Mouse (Mus musculus) thymus, postnatal 0 days (tissue): ENCODE measurements at regions not wholly inside any gene's neighbourhood (a gene's known extent, or its start where the extent isn't known, plus 50 kb on each side); places are given as distances from the start of the nearest gene placed in this dataset.
"Not testable (repeated sequence)": the region's sequence is repeated elsewhere in the genome, so short reads cannot be mapped to it uniquely, and the experiment has no call there.

Source experiments
- DNase-seq: peaks from one replicate; pipeline ENCODE4 v3.0.0-alpha.2; 2015; ENCODE audit warnings: low spot score

DNA sequence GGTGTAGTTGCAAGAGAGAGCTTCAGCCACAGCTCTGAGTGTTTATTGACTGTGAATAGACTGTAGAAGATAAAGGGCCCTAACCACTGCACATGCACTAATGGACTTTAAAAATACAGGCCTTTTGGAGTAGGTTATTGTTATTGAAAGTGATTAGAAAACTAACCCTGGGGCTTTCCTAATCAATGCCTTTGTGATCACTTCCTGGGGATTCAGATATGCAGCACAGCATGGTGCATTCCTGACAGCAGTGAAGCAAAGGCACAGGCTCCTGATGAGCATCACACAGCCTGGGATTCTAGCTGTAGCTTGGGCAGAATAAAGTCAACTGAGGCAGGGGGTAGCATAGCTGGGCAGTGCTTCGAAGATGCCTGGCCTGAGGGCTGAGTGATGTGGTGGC, 87.3 kb downstream of the Gm11077 start:
- no peak for DNase-seq

GRCm38 (mm10) chr6:140816831-140817230, 87.7 kb downstream of the Gm11077 start:
- DNase-seq: peak; percentile 57

- DNase-seq: peak; percentile 65
Measured at GRCm38 (mm10) chr6:140819451-140819878, 90.4 kb downstream of the Gm11077 start.

DNA sequence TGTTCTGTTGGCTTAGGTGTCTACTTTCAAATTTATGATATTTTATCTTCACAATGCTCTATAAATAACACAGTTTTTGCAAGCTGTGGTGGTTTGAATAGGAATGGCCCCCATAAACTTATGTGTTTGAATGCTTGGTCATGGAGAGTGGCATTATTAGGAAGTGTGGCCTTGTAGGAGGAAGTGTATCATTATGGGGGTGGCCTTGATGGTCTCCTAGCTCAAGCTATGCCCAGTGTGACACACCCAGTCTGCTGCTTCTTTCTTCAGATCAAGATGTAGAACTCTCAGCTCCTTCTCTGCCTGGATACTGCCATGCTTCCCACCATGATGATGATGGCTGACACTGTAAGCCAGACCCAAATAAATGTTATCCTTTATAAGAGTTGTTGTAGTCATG, 97.4 kb downstream of the Gm11077 start:
- DNase-seq: no peak

DNA sequence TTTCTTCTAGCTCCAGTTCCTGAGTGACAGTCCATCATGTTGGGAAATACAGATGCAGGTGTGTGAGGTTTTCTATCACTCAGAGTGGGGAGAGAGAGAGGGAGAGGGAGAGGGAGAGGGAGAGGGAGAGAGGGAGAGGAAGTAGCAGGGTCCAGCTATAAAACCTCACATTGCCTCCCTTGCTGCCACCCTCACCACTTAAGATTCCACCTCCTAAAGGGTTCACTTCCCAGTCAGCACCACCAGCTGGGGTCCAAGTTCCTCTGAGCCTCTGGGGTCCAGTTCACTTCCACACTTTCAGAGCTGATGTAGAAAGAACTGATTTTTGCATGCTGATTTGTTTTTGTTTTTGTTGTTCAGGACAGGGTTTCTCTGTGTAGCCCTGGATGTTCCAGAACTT, 98.6 kb downstream of the Gm11077 start:
- DNase-seq: no peak

DNA sequence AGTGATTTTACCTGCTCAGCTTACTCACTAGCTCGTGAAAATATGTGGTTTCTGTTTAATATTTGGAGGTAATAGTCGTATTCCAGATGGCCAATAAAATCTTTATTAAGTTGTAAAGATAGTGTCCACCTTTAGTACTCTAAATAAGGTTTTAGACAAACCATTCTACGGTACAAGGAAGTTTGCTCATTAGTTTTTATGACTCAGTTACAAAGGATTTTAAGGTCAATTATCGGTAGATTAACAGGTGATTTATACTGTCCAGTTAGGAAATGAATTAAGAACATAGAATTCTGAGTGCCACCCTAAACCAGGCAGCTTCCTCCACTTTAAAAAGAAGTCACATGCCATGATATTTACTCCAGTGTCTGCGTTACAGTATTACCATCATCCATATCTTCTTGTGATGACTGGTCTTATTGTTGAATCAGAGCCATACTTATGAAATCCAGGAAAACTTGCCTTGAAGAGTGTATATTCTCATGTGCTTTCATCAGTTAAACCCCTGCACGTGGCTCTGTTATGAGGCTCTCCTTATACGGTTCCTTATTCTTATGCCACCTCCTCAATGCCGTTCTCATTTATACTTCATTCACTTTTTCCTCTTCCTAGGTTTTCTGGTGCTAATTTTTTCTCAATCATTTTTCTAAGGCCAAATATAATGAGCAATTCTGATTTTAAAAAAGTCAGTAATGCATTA, 114.4 kb downstream of the Gm11077 start:
- DNase-seq: no peak

- no peak for DNase-seq
Measured at GRCm38 (mm10) chr6:140847165-140847564, 118.1 kb downstream of the Gm11077 start.

DNA sequence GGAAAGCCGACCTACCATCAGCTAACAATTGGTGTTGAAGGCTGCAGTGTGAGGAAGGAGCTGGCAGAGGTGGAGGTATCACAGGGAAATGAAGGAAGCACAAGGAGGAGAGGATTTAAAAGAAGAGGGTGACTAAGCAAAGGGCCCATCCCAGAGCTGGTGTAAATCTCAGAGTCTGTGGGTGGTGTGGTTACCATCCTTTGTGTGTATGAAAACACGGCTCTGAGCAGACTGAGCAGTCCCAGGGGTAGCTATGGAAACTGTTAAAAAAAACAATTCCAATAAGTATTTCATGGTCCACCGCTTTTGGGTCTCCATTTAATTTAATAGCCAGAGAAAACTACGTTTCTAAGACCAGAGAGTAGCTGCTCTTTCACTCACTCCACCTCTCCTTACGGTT, 123.3 kb downstream of the Gm11077 start:
- DNase-seq: no peak

GRCm38 (mm10) chr6:140853508-140853907, 124.4 kb downstream of the Gm11077 start:
- DNase-seq: peak; percentile 38

DNA sequence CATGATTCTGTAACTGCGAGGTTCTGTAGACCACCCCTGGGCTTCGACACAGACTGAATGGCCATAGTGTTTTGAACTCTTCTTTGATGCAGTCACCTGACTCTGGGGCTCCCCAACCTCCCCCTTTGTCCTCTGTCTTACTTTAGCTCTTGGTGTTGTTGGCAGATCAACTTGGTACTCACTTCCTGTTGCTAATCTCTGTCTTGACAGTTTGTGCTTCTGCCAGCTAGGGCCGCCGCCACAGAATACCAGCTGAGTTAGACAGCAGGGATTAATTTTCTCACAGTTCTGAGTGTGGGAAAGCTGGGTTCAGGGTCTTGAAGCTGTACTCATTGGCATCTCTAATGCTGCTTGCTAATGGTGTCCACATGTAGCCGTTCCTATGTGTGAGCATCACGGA, 125.6 kb downstream of the Gm11077 start:
- DNase-seq: no peak

DNA sequence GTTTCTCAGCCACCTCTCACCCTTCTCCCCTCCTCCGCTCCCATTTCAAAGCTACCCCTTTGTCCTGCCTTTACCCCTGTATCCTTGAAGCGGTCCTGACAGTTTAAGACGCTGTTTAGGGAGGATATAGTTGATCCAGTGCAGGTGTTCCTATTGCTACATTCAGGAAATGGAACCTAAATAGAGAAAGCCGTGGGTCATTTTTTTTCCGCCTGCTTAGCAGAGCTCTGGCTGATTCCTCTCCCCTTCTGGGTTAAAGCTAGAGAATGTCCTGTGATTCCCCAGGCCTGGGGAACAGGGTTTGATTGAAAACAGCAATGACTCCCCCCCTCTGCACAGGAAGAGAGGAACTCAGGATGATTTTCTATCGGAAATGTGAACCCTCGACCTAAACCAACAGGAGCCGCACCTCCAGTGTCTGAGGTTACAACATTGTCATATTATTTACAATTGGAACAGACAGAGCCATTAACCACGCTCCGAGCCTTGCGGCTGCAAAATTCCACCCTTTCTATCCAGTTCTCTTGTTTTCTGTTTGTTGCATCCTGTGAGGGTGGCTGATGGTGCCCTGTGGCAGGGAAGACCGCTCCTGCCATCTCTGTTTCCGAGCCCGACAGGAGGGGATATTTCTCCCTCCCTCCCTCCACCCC, 127.5 kb downstream of the Gm11077 start:
- DNase-seq: no peak

- DNase-seq: no peak
Measured at GRCm38 (mm10) chr6:140857118-140857746, 128.1 kb downstream of the Gm11077 start.

DNA sequence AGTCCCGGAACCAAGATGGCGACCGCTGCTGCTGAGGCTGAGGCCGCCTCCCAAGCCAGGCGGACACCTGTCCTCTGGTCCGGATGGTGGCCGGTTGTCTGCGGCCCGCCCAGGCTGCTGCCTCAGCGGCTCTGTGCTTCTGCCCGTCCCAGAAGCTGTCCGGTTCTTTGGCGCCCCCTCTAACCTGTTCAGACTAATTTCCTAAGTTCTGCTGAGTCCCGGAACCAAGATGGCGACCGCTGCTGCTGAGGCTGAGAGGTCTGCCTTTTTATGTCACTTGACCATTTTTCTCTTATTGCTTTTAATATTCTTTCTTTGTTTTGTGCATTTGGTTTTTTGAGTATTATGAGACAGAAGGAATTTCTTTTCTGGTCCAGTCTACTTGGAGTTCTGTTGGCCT, 140.4 kb downstream of the Gm11077 start:
- DNase-seq: not testable (repeated sequence)

DNA sequence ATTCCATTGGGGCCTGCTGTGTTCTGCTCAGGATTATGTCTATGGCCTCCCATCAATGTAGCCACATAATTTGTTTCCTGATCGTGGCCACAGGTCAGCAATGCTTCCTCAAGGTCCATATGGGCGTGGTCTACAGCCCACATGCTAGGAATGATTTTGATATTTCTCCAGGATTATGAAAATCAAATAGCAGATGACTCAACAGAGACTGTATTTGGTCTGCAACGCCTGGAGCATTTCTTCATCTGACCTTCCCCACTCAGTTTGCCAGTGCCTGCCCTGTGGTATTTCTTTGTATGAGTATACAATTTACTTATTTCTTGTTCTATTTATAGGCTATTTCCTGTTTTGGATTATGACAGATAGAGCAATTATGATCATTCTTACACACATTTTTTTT, 145.7 kb downstream of the Gm11077 start:
- DNase-seq: no peak

GRCm38 (mm10) chr6:140883651-140884050, 154.6 kb downstream of the Gm11077 start:
- DNase-seq: no peak

DNA sequence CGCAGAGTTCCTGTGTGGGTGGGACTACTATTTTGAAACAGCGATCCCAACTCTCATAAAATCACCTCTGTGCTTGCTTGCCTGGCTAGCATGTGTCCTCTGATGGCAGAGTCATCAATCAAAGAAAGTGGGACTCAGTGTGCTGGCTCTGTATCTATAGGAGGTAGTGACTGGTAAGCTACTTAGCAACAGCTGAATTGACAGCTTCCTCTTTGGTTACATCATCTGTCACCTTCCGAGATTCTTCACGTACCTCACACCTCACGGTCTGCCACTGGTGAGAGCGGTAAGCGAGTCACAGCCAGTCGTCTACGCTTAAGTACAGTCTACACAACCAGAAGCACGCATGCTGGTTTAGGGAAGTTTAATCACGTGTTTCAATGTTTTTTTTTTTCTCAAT, 159.5 kb downstream of the Gm11077 start:
- no peak for DNase-seq

DNA sequence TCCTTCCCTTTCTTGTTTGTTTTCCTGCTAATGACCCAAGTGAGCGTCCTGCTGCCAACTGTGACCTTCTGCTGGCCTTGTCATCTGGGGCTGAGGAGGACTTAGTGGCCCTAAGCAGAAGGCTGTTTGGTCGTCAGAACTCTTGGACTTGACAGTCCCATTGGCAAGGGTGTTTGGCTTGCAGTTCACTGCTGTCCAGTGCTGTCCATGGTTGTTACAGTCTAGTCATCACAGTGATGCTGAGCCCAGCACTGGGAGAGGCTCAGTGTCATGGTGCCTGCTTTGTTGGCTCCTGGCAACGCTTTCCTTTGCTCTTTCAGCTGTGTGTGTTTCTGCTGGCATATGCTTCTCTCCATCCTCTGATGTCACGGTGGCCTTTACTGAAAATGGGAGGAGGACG, 161.0 kb downstream of the Gm11077 start:
- DNase-seq: no peak

GRCm38 (mm10) chr6:140890591-140890990, 161.5 kb downstream of the Gm11077 start:
- no peak for DNase-seq

GRCm38 (mm10) chr6:140894467-140894866, 165.4 kb downstream of the Gm11077 start:
- no peak for DNase-seq

- no peak for DNase-seq
Measured at GRCm38 (mm10) chr6:140895441-140895840, 166.4 kb downstream of the Gm11077 start.

GRCm38 (mm10) chr6:140897111-140897510, 168.0 kb downstream of the Gm11077 start:
- DNase-seq: no peak

DNA sequence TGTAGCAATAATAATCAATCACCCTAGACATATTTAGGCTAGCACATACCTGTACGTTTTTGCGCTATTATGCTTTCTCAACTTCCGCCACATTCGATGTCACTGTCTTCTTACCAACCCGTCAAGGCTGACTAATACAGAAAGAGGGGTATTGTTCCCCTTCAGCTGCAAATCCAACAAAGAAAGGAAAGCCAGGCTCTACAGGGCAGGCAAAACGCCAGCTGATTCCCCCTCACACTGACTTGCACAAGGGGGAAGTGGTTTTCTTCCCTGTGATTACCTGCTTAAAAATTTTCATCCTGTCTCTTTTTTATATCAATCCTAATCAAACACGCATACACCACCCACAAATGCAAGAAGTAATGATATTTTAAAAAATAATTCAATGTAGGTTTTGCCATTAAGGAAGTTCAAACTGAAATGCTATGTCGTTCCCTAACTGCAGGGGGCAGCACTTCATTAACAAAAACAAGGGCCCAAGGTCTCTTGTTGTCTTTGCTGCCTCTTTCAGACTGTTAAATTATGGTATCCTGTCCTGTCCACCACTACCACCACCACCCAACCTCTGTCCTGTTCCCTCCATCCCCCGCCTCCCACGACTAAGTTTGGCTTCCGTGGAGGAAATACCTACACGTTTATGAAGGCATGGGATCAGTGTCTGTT, 195.4 kb downstream of the Gm11077 start:
- peak; percentile 12 for DNase-seq
